Mouse (Mus musculus): ENCODE data around the gene Trem1.

Gene Trem1

DNA sequence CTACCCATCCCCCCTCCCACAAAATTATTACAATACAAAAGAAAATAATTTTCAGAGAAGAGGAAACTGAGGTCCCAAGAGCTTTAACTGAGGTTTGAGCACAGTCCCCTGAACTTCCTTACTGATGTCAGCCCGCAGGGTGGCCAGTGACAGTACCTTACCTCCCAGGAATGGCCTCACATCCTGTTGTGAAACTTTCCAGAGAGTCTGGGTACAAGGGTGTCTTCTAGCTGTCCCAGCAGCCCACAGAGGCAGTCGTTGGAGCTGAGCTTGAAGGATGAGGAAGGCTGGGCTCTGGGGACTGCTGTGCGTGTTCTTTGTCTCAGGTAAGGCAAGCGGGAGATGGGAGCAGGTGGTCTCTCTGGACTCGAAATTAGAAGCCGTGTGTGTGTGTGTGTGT is at the start of gene Trem1:
Gene Trem1, plus strand, starts transcription at position 251 of the 400 bp plus-strand sequence.
- DNase-seq: no peak

DNA sequence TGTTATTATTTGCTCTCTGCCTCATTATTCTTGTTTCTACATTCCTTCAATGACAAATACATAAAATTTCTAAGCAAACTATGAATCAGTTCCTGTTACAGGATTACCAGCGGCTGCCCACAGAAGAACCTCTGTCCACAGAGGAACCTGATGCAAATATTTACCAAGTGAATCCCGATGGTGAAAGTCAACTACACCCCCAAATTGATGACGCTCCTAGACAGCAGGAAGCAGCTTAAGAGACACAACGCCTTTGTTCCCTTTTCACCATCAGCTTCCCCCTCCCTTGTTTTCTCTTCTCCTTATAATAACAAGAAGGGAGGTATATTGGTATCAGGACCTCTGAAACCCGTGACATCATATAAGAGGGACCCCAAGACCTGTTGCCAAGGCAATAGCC is 47.3 kb upstream of the Trem1 start:
- no peak for DNase-seq

DNA sequence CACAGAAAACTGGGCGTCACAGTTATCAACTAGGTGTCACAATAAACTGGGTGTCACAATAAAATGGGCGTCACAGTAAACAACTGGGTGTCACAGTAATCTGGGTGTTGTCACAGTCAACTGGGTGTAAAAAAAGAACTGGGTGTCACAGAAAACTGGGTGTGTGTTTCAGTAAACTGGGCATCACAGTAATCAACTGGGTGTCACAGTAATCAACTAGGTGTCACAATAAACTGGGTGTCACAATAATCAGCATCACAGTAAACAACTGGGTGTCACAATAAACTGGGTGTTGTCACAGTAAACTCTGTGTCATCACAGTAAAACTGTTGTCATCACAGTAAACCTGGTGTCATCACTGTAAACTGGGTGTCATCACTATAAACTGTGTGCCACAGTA is 40.2 kb upstream of the Trem1 start:
- no peak for DNase-seq

DNA sequence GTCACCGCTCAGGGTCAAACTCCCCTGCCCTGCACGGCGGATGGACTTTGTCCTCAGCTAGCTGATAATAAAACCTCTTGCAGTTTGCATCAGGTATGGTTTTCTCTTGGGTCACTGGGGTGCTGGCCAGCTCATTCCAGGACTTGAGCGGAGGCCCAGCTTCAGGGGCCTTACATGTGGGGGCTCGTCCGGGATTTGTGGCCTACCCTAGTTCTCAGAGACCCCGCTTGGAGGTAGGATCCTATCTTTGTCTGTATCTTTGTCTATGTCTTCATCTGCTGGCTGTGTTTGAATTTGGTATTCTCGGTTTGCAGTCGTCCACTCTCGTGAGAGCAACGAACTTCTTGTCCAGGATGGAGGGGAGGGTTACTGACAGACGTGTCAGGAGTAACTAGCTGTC is 29.5 kb upstream of the Trem1 start:
- no peak for DNase-seq

DNA sequence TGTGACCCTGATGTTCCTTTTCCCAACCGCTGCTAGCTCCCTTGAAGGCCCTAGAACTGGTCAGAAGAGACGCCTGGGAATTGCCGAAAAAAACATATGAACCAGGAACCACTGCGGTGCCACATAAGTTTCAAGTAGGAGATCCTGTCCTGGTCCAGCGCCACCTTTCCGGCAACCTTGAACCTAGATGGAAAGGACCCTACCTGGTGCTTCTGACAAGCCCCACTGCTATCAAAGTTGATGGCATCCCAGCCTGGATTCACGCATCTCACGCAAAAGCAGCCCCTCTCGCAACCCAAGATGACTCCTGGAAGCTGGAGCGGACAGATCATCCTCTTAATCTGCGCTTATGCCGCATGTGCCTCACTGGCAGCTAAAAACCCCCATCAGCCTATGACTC is 20.0 kb upstream of the Trem1 start:
- DNase-seq: no peak

DNA sequence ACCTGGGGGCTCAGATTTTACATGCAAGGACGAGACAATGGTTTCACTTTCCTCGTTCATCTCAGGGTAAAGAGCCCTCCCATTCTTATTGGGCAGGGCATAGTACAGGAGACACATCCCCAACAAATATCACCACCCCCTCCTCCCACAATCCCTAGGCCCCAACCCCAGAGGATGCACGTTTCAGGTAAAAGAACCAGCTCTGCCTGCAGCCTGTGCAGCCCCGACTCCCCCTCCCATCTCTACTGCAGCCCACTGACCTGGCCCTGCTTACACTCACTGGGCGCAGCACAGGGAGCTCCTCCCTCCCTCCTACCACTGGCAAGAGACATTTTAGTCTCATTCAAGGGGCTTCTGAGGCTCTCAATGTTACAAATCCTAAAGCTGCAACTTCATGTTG is 19.1 kb upstream of the Trem1 start:
- DNase-seq: no peak

DNA sequence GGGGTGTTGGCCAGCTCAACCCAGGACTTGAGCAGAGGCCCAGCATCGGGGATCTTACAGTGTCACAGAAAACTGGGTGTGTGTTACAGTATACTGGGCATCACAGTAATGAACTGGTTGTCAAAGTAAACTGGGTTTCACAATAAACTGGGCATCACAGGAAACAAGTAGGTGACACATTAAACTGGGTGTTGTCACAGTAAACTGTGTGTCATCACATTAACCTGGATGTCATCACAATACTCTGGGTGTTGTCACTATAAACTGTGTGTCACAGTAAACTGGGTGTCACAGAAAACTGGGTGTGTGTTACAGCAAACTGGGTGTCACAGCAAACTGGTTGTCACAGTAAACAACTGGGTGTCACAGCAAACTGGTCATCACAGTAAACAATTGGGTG is 17.1 kb upstream of the Trem1 start:
- DNase-seq: no peak

DNA sequence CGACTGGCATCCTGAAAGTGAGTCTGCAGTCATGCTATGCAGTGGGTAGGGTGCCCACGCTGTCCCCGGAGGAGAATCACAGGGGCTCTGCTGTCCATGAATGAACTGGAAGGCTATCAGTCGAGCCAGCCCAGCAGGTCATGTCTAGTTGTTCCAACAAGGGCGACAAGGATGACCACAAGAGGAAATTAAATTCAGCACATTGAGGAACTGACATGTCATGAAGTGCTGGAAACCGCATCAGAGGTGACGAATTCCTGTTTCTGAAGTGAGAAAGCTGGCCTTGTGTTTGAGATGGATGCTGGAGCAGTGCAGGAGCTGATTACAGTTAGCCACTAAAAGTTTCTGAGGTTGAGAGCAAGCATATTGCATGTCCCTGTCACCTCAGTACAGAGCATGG is 1.9 kb upstream of the Trem1 start:
- DNase-seq: no peak

DNA sequence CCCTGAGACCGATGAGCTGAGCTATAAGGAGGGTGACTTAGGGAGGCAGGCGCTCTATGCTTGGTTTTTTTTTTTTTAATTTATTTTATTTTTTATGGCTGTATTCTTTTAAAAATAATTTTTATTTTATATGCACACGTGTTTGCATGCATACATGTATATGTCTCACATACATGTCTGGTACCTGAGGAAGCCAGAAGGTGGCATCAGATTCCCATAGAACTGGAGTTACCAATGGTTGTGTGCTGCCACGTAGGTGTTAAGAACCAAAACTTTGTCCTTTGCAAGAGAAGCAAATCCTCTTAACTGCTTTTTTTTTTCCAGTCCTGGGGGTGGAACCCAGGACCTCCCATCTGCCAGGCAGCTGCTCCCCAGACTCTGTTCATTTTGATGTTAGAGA is 1.2 kb downstream of the Trem1 start:
- DNase-seq: no peak

DNA sequence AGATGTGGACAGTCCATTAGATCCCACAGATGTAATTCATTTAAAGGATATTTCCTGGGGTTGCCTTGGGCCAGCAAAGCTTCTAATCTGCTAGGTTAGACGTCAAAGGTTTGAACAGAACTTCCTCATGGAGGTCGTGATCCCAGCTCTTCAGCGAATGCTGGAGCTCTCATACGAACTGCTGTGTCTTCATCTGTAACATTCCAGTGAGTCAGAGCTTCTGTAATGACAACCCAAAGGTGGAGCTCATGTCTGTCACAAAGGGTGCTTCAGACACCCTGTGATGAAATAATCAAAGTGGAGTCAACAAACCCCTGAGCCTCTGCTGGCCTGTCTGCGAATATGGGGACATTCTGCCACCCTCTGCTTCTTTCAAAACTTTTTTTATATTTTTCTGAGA is 2.0 kb downstream of the Trem1 start:
- DNase-seq: no peak

DNA sequence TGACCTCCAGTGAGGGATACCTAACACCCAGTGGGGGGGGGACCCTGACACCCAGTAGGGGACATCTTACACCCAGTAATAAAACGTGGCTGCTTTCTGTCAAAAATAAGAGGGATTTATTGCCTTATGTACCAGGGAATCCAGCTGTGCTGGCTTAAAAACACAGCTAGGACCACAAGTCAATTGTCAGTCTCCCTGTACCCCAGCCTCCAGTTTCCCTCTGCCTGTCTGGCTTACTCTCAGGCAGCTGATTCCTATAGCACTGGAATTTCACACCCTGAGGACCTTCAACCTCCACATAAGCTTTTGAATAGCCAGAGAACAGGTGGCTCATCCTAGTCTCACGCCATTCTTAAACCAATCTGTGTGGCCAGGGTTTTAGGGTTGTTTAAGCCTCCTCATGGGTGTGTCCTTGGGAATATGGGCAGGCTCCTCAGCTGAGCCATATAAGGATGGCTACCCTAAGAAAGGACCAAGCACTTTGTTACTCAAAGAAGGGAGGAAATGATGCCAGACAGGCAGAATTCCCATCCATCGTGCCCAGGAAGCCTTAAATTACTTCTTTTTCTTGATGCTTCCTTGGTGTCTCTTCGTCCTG is 3.3 kb downstream of the Trem1 start:
- no peak for DNase-seq

DNA sequence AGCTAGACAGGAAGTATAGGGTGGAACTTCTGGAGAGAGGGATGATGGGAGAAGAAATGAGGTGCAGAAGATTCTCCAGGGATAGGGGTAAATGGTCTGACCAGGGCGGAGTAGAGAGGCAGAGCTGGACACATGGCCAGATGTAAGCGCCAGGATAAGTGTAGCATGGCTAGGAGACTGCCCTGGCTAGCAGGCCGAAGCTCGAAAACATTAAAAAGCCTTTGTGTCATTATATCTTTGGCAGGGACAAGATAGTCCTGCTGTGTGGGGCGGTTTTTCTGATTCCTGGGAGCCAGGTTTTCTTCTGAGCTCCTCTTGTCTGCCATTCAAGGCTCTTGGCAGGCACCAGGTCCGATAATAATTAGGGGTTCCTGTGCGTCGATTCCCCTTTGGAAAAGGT is 5.1 kb downstream of the Trem1 start:
- DNase-seq: no peak

DNA sequence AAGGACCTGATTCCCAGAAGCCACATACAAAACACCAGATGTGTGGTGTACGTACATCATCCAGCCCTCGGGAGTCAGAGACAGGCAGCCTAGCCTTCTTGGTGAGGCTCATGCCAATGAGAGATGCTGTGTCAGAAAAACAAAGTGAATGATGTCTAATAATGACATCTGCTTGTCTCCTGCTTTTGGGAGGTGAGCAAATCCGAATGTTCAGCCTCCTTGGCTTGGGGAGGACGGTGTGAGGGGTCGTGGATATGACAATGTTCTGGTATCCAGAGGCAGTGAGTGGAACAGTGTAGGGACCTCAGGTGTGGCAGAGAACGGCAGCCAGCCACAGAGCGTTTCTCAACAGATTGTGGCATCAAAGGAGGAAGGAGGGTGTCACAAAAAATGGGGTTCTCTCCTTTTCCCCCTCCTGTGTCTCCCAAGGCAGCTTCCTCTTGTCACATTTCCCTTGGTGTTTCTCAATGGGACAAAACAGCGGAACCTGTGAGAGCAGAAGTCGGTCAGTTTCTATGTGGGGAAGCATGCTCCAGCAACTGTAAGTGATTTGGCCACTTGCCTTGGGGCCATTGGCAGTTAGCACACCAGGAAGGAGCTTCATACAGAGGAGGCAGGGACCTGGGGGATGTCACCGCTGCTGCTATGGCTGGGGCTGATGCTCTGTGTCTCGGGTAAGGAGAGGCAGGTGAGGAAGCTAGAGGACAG is 14.8 kb downstream of the Trem1 start, which contains the start of gene Trem3:
Gene Trem3, plus strand, starts transcription at position 557 of the 708 bp plus-strand sequence.
- DNase-seq: no peak

DNA sequence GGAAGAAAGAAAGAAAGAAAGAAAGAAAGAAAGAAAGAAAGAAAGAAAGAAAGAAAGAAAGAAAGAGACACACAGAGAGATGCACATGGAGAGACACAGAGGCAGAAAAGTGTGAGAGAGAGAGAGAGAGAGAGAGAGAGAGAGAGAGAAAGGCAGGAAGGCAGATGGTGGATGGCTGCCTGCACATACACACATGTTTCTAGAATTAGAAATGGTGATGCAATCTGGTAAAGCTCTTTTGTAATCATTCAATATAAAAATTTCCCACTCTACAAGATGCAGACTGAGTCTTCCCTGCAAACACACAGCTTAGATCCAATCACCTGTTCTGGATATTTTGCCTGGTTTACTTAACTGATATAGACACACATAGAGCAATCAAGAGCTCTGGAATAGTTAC is 16.5 kb downstream of the Trem1 start:
- peak; percentile 42 for DNase-seq

DNA sequence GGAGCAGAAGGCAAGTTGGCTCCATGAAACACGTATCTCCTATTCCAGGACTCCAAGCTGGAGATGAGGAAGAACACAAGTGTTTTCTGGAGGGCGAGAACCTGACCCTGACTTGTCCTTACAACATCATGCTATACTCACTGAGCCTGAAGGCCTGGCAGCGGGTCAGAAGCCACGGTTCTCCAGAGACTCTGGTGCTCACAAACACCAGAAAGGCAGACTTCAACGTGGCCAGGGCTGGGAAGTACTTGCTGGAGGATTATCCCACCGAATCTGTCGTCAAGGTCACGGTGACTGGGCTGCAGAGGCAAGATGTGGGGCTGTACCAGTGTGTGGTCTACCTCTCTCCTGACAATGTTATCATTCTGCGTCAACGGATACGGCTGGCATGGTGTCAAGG is 16.9 kb downstream of the Trem1 start:
- DNase-seq: no peak

DNA sequence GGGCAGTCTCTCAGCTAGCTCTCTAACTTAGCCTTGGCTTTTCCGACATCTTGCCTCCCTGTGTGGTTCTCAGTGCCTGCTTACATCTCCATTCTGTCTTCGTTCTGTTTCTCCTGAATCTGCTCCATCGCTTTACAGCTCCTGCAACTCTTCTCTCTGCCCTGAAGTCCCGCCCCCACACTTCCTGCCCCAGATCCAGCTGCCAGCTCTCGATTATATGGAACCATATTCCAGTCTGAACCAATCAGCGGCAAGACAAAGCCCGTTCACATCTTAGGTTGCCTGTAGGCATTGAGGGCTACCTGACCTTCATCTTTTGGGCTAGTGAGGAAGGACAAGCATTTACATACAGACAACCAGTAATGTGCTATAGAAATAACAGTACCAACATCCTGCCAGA is 18.1 kb downstream of the Trem1 start:
- no peak for DNase-seq

DNA sequence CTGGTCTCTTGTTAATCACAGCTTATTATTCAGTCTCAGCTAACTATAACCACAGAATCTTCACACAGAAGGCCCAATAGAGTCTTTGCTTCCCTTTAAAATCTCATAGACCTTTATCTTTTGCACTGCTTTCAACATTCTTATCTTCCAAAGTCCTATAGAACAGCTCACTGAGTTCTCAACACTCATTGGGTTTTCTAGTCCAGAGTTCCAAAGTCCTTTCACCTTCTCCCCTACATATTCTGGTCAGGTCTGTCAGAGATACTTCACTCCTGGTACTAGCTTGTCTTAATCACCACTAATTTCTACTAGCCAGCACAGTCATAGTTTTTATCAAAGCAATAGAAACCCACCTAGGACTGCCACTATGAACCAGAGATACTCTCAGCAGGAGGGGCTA is 24.0 kb downstream of the Trem1 start:
- no peak for DNase-seq

DNA sequence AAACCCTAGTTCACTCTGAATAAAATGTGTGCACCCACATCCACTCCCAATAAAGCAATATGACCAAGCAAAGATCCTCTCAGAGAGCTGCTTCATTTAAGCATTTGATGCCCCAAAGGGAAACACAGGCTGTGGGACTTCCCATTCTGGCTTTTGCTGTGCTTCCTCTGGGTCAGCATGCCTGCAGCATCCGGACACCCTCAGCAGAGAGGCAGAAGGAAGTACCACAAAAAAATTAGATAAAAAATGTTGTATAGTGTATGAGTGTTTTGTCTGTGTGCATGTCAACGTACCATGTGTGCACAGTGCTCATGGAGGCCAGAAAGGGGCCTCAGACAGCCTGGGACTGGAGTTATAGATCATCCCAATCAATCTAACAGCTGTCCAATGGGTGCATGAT is 29.3 kb downstream of the Trem1 start:
- no peak for DNase-seq

DNA sequence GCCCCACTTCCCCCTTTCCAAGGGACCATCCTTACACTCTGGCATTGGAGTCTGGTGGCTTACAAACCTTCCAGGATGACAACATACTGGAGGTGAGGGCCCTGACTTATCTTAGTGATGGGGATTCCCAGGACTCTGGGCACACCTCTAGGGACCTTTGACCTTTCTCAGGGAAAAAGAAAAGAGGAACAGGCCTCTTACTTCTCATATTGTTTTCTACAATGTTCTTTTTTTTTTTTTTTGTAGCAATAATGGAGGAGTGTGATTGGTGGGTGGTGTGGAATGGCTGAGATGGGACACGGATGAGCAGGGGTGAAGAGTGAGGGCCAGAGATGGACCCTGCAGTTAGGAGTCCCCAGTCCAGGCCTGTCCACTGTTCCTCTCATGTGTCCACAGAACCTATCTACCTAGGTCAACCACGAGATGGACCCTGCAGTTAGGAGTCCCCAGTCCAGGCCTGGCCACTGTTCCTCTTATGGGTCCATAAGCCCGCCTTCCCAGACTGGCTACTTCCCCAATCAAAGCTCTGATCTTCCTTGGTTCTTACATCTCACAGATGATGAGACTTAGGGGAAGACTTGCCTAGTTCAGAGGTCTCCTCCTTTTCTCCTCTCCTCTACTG is 31.3 kb downstream of the Trem1 start, which contains the start of gene Treml4:
Gene Treml4, plus strand, starts transcription at position 555 of the 622 bp plus-strand sequence.
- no peak for DNase-seq

DNA sequence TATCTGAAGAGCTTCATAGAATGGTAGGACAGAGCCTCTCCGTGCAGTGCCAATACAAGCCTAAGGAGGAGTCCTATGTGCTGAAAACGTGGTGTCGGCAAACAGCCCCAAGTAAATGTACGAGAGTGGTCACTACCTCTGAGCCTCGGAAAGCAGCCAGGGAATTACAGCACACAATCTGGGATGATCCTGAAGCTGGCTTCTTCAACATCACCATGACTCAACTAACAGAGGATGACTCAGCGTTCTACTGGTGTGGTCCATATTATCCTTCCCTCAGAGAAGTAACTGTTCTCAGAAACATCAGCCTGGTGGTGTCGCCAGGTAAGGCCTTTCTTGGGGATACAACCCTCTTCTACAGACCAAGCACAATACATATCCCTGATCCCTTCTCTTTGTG is 32.1 kb downstream of the Trem1 start:
- DNase-seq: no peak

DNA sequence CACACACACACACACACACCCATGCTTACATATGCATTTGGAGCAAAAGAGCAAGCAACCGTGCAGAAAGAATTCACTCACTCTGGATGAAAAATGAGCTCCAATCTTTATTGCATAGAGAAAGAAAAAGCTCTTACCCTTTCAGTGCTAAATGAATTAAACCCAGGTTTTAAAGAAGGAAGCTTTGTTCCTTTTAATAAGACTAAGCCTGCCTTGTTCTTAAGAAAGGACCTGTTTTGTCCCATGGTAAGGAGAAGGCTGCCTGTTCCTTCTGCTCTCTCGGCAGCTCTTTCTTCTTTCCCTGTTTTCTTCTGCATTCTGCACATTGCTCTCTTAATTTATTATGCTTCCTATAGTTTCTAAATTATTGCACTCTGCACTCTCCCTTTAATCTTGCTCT is 33.6 kb downstream of the Trem1 start:
- no peak for DNase-seq

DNA sequence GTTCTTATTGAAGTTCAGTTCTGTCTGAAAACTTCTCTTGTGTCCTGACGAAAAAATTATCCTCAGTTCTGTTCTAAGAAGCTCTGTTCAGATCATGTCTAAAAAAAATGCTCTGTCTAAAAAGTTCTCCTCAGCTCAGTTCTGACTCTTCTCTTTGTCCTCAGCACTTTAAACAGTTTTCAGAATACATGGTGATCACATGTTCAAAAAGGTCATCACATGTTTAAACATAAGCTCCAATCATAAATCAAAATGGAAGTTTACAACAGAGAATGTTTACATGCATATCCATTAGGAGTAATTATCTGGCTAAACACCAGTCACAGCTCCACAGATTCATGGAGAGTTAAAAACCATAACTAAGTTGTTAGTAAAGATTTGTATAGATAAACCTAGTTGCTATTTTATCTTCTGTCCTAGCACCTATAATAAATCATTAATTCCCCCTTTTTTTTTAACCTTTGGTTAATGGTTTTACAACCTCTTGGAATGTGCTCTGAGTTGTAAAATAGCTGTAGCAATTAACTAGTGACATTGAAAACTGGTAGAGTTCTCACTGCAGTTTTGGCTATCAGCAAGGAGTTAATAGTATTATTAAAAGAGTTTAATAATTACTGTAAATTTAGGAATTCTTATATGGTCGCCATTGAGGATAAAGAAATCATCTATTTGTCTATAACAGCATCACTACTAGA is 34.2 kb downstream of the Trem1 start:
- DNase-seq: no peak

DNA sequence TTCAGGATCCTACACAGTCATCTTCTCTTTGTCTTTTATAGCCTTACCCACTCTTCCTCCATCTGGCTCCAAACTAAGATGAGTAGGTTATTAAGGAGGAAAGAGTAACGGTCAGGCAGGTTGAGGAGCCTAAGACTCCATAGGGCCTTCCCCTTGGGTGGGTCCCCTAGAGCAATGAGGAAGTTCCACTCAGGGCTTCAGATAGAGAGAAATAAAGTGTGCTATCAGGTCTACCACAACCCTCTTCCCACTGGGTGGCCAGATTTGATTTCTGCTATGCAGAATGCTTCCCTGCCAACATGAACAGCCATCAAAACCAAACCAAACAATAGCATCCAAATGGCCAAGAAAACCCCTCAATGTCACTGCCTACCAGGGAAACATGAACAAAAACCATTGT is 35.0 kb downstream of the Trem1 start:
- DNase-seq: no peak

DNA sequence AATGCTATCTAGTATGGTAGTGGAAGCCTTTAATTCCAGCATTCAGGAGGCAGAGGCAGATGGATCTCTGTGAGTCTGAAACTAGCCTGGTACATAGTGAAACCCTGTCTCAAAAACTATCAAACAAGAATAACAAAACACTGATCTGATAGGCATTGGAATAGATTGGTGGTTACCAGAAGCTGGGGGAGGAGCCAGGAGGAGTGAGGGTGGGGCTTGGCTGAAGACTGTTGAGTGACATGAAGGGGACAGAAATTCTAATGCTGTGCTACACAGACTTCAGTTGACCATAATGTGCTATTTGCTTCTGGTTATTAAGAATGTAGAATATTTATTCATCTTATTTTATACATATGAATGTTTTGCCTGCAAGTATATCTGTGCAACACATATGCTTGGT is 35.7 kb downstream of the Trem1 start:
- DNase-seq: no peak

All from layer of hippocampus, adult 9-11 months (tissue).